Mouse (Mus musculus) kidney, adult 2 months (tissue): ENCODE data around the gene Mb21d2.
A peak's percentile ranks its signal among the peaks of the same experiment; 100 is the strongest.

Experiments used
- CTCF ChIP-seq: fragments of 200-500 bp; conservative IDR thresholded peaks from 2 replicates; pipeline ENCODE4 v1.5.1; 2011; ENCODE audit warnings: low read depth, mild to moderate bottlenecking, control low read depth, low read length, moderate library complexity, mixed read lengths; ENCODE audit not compliant: insufficient read depth, insufficient read length
- POLR2A ChIP-seq: fragments of 200-500 bp; IDR thresholded peaks from one replicate; pipeline ENCODE4 v1.6.1; 2011; ENCODE audit warnings: low read depth, low read length, control low read depth

- TF ChIP-seq POLR2A (no peak), CTCF (0 out of 2 replicates have a peak, but pooled peaks have one; percentile 32)
Observed at GRCm38 (mm10) chr16:28841102-28841501, 88.4 kb downstream of the Mb21d2 start.
